Mouse (Mus musculus) spleen, adult 12 weeks (tissue): ENCODE measurements around the gene Atp6v0c.

Source experiments
- DNase-seq: peaks from one replicate; pipeline ENCODE4 v3.0.0; 2022; ENCODE audit warnings: low spot score

Gene Atp6v0c

DNA sequence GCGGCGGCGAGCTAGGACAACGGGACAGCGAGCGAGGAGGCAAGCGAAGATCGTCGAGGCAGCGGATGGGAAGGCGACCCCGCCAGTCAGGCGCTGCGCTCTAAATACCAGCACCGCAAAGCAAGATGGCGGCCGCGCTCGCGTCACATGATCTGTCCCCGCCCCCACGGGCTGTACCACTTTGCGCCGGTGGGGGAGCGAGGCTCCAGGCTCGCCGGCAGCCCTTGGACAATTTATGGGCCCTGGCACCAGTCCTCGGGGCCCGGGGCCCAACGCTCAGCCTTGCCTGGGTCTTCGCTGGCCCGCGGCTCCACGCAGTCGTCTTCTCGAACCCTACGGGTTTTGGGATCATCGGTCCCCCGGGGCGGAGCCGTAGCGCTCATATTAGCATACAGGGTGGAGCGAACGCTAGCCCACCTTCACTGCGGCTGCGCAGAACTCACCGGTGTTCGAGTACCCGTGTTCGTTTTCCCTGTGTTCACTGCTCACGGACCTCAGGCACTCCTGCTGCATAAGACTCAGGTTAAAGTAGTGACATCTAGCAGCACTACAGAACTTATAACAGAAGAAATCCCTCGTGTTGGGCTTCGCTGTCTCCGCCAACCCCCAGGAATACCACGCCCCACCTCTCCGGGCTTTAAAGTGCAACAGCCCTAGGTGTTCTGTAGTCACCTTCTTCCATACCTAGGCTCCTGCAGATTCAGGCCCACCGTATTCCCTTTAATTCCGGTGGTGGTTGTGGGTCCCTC is at the start of gene Atp6v0c:
TSS of gene Atp6v0c (minus strand) at position 386 of the 749 bp plus-strand sequence.
- DNase-seq: peak; percentile 95

GRCm38 (mm10) chr17:24216836-24217235 is 47.3 kb upstream of the Atp6v0c start:
- no peak for DNase-seq

DNA sequence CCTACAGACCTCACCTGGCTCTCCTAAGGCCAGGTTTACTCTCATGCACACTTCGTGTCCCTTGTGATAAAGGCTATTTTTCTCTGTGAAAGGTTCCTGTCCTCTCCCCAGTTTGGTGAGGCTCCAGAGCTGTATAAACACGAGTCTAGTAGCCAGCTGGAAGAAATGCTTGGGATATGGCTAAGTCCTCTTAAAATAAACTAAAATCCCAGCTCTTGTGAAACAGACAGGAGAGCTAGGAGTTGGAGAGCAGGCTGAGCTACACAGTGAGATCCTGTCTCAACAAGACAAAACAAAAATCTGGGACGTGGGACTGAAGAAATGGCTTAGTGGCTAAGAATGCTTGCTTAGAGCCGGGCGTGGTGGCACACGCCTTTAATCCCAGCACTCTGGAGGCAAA is 43.7 kb upstream of the Atp6v0c start:
- no peak for DNase-seq

DNA sequence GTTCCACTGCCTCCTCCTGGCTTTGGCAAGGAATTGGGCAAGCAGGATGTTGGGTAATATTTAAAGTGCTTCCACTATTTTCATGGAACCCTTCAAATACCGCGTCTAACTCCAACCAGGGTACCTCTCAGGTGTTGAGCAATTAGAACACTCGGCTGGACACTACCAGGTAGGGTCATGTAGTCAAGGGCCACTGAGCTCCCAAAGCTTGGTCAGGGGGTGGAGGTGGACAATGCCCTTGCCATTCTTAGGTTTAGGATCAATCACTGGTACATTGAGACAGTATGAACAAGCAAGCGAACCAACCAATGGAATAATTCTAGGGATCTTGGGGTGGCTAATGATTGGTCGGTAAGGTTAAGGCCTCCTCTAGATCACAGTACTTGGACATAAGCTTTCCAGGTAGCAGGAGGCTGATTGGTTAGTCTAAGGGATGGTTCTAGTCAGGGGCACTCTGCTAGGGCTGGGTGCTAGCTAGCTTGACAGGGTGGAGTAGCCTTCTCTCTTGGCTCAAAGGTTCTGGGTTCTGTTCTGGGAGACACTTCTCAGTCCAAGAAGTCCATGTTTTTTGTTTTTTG is 43.0 kb upstream of the Atp6v0c start:
- no peak for DNase-seq

DNA sequence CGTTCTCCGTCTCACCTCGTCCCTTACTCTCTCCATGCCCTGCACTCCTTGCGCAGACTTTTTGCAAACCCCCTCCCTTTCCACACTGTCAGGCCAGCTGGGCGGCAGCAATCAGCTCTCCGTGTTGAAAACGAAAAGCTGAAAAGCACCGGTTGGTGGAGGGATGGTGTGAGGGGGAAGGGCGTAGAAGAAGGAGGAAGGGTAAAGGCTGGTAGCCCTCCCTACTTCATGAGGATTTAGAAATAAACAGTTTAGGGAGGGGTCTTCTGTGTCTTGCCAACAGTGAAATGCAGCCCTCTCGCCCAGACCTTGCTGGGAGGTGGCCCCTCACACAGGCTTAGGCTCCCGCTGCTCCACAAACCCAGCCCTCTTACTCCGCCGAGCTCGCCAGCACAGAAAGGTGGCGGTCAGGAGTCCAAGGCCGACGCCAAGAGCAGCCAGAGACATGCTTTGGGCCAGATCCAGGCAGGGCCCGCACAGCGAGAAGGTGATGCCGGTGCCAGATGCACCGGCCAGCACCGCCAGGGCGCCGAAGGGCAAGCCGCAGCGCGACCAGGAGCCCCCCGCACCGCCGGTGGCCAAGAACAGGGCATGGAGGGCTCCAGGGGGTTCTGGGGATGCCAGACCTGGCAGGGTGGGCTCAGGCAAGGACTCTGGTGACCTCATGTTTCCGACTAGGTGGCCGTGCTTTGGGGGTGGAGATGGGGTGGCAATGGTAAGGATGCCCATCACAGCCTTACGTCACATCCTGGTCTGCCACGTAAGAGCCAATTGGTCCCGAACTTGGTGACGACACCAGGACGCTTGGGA is 42.3 kb upstream of the Atp6v0c start:
- no peak for DNase-seq

DNA sequence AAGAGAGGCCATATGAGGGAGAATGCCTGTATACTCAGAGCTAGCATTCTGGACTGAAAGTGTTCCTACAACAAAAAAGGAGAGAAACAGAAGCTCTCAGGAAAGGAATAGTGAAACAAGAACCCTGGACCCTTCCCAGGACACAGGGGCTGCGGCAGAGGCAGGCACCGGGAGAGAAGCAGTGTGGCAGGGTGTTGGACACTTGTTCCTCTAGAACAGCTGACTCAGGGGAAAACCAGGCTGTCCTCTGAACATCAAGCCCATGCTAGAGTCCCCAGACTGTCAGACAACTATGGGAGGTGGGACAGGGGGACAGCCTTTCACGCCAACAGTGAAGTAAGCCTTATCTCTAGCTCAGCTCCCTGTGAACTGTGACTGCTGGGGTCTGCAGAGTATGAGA is 41.1 kb upstream of the Atp6v0c start:
- no peak for DNase-seq

- no peak for DNase-seq
These were observed 40.4 kb upstream of the Atp6v0c start for GRCm38 (mm10) chr17:24209916-24210240.

- DNase-seq: peak; percentile 71
These were observed 39.8 kb upstream of the Atp6v0c start, which contains the start of gene Ntn3 for GRCm38 (mm10) chr17:24209043-24209915. Ntn3 (minus strand) TSS chr17:24209531.

DNA sequence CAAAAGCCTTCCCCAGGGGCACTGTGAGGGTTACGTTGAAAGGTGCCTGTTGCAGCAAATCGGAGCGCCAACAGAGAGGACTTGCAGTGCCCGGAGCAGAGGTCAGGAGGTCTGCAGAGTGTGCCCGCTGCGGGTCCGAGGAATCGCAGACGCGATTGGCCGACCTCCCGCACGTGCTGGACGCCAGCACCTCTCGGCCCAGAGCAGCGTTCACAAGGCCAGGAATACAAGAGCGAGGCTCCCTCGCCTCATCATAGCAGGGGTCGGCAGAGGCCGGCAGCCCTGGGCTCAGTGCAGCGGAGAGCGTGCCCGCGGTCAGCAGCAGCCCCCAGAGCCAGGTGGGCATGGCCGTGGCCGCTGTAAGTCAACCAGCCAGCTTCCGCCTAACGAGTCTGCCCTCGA is 39.1 kb upstream of the Atp6v0c start:
- DNase-seq: no peak

DNA sequence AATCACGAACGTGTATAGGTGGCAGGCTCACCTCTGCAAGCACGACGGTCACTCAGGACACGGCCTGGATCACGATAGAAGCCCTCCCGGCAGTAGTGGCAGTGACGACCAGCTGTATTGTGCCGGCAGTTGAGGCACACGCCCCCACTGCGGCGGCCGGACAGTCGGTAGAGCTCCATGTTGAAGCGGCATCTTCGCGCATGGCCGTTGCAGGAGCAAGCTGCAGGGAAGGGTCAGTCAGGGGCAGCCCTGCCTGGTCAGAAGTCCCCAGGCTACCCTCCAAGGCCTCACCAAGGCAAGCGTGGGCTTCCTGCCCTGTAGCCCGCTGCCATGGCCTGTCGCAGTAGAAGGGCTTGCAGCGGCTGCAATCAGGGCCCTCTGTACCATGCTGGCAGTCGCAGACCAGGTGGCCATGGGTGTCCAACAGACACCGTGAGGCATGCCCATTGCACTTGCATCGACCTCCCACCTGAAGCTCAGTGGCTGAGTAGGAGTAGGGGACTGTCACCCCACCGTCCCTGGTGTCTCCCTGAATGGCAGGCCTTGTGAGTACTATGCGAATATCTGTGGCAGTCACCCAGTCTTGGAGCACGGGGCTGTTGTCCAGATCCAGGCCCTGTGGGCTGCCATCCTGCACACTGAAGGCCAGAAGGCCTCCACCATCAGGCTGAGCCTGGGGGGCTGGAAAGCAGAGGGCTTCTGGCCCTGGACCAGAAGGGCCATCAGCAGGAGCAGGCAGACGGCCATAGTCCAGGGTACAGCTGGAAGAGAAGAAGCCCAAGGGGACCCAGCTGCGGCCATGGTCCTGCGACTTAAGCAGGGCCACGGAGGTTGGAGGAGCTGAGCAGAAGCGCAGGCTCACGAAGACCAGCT is 38.5 kb upstream of the Atp6v0c start:
- no peak for DNase-seq

DNA sequence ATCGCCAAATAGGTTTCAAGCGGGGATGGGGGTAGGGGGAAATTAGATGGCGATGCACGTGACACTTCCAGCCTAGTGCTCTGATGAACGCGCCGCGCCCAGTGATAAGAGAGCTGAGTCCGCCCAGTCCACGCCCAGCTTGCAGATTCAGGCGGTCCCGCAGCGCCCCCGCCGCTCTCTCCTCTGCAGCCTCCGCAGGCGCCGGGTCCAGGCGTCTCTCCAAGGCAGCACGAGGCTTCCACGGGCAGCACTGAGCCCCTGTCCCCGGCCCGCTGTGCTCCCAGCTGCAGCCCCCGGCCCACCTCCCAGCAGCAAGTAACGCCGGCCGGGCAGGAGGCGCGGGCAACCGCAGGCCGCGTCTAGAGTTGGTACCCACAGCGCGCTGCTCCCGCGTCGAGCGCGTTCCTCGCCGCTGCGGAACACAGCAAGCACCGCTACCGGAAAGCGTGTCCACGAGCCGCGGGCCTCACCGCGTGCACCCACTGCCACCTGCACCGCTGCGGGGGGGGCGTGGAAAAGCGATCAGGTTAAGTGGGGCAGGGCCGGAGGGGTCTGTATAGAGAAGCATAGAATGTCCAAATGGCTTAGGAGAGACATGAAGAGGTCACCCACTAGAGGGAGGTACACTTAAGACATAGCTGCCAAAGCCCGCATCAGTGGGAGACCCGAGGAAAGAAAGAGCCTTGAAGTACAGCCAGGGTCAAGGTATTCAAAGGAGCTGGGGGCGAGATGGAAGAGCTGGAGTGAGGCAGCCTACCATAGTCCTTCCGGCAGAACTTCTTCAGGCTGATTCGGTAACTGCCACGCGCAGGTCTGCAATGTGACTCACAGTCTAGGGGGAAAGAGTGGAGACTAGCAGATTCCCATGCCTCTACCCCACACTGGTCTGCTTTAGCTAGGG is 37.2 kb upstream of the Atp6v0c start:
- DNase-seq: peak; percentile 68

- no peak for DNase-seq
These were observed 36.4 kb upstream of the Atp6v0c start for GRCm38 (mm10) chr17:24205908-24206361.

- DNase-seq: peak; percentile 84
These were observed 35.9 kb upstream of the Atp6v0c start, which contains the start of gene Tbc1d24 for GRCm38 (mm10) chr17:24205284-24205888. Tbc1d24 (minus strand) TSS chr17:24205562.

DNA sequence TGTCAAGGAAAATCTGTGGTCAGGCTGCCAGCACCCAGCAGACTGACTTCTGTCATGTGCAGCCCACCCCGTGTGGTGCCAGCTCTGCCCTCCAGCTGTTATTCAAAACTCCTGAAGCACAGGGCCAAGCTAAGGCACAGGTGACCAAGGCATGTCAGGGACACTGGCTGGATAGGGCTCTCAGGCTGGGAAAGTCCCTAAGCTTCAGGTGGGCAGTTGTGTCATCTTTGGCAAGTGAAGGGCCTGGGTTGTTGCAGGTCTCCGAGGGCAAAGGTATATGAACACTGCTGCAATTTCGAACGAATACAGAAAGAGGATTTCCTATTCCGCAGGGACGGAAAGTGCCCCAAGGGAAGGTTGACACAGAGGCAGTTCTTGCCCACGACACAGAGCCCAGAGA is 35.3 kb upstream of the Atp6v0c start:
- no peak for DNase-seq

GRCm38 (mm10) chr17:24203611-24204534 is 34.4 kb upstream of the Atp6v0c start:
- no peak for DNase-seq

GRCm38 (mm10) chr17:24203068-24203467 is 33.6 kb upstream of the Atp6v0c start:
- no peak for DNase-seq

DNA sequence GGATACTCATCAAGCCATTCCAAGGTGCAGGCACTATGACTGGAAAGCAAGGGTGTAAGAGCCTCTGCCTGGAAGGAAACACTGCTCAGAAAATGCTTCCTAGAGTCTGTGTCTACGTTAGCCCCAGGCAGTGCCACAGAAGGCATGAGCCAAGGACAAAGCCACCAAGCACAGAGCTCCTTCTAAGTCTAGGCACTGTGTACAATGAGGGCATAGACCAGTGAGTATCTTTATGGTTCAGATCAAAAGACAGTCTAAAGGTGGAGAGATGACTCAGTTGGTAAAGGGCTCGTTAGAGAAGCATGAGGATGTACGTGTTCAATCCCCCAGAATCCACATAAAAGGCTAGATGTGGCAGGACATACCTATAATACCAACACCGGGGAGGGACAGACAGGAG is 31.6 kb upstream of the Atp6v0c start:
- no peak for DNase-seq

DNA sequence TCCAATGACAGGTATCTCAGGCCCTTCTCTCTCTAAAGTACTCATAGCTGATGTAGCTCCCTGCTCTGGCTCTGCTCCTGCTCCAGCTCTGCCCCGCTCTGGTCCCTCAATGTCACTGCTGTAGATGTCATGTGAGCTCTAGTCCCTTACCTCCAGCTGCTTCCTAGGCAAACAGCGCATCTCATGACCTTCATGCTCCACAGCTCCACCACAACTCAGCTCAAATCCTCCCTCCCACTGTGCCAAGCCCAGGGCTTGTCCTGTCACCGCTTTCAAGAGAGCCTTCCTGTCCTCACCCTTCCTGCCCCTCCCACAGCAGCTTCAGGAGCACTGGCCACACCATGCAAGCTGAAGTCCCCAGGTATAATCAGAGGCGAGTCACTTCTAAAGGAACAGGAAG is 30.2 kb upstream of the Atp6v0c start:
- DNase-seq: no peak
